Mouse (Mus musculus) Patski (cell line): ENCODE measurements around the gene Uchl4. TPM values are rescaled to one million over a fixed set of nuclear protein-coding genes. Genes with fewer than 3 reads are reported as not detected.
A peak's percentile ranks its signal among the peaks of the same experiment; 100 is the strongest.
"Not testable (repeated sequence)": the region's sequence is repeated elsewhere in the genome, so short reads cannot be mapped to it uniquely, and the experiment has no call there.

Experiments
- ATAC-seq: fragments of 100-300 bp; one replicate; pipeline ENCODE4 v1.8.0; 2021
- CTCF ChIA-PET: fragments of 350-600 bp; sonication (Branson Sonifier 250); formaldehyde crosslinking; loops from one replicate; lab custom pipeline; 2022; ENCODE audit warnings: inconsistent platforms; lab: Charles Lee
- POLR2A ChIA-PET: fragments of 350-600 bp; sonication (Branson Sonifier 250); formaldehyde crosslinking; loops from one replicate; lab custom pipeline; 2022; ENCODE audit warnings: antibody characterized with exemption, inconsistent platforms; lab: Charles Lee
- DNase-seq: peaks from one replicate; pipeline ENCODE4 v3.0.0-alpha.2; 2011; ENCODE audit warnings: low read depth, low spot score
- H3K27me3 ChIP-seq: fragments of 371-371 bp; one replicate; pipeline ENCODE4 v1.5.1; 2021
- CTCF ChIP-seq: fragments of 100-300 bp; IDR thresholded peaks from one replicate; pipeline ENCODE4 v1.5.1; 2021
- in situ Hi-C: fragments of 300-500 bp; cut with MboI; formaldehyde crosslinking; loops from 3 replicates; pipeline ENCODE4 v1.11.1; 2018; ENCODE audit warnings: low pct_unique_long_range_greater_than_20kb, mixed read lengths
- polyA plus RNA-seq: library from polyadenylated mRNA; unstranded; gene quantifications from one replicate; pipeline ENCODE4 v1.2.3, GENCODE M21; 2021

Uchl4 gene
- polyA plus RNA-seq, 1 experiment from 2014 or later = 10.3 TPM

DNA sequence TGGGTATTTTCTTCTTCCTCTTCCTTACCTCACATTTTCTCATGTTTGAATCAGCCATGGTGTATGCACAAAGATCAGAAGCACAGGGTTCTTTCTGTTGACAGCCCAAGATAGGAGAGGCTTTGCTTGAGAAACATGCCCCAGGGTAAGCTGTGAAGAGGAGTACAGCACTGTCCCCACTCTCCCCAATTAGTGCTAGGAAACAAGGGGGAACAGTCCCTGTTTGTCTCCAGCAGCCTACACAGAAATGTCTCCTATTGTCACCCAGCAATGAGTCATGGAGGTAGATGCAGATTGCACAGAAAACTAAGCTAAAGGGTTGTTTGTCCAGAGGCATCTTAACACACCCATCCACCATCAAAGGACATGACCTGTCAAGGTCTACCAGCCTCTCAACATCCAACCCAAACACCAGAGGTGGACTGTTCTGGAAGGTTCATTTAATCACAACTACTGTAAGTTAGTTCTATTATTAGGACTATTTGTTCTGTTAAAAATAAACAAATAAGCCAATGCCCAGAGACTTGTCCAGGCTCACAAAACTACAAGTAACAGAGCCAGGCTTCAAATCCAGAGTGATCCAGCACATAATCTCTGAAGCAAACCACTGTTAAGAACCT lies 15.2 kb downstream of the Uchl4 start:
- ChIA-PET CTCF (no interaction called here), POLR2A (no interaction called here)
- TF ChIP-seq CTCF = no peak
- no peak for ATAC-seq
- no peaks in the 10 kb centered on the region for H3K27me3 ChIP-seq
- no peak for DNase-seq
- in situ Hi-C loops = loop anchor here (5.0 kb wide), 1 partner anchor 68 kb away; no protein-coding TSS in a partner anchor

DNA sequence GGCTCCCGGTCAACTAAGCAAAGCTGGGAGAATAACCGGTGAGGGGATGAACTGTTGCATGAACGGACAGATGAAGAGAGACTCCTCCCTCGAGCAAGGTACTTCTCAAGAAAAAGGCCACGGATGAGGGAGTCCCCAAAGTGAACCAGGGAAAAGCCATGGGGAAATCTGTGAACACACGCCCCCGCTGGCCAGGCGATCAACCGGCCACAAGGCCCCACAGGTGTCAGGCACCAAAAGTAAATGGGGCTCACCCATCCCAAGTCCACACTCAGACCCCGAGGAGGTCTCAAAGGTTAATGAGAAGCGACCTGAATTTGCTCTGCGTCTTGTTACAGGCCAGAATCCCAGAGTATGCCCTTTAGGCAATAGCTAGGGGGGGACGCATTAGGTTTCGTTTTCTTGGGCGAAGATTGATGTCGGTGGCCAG lies 17.6 kb downstream of the Uchl4 start:
- CTCF ChIA-PET = interaction anchor here (1.4 to 4.0 kb wide), 4 partner anchors 40 to 74 kb away, joined by 3 to 13 read pairs (median 4); partner anchors contain the start of gene Snapc5
- peak; percentile 17 for DNase-seq
- in situ Hi-C loops = loop anchor here (5.0 kb wide), 1 partner anchor 70 kb away; no protein-coding TSS in a partner anchor
- peak; percentile 35 for TF ChIP-seq CTCF
- no peaks in the 10 kb centered on the region for H3K27me3 ChIP-seq
- peak; percentile 27 for ATAC-seq
- POLR2A ChIA-PET = interaction anchor here (1.2 to 1.6 kb wide), 7 partner anchors 39 to 76 kb away, joined by 4 to 9 read pairs (median 5); no protein-coding TSS in a partner anchor

DNA sequence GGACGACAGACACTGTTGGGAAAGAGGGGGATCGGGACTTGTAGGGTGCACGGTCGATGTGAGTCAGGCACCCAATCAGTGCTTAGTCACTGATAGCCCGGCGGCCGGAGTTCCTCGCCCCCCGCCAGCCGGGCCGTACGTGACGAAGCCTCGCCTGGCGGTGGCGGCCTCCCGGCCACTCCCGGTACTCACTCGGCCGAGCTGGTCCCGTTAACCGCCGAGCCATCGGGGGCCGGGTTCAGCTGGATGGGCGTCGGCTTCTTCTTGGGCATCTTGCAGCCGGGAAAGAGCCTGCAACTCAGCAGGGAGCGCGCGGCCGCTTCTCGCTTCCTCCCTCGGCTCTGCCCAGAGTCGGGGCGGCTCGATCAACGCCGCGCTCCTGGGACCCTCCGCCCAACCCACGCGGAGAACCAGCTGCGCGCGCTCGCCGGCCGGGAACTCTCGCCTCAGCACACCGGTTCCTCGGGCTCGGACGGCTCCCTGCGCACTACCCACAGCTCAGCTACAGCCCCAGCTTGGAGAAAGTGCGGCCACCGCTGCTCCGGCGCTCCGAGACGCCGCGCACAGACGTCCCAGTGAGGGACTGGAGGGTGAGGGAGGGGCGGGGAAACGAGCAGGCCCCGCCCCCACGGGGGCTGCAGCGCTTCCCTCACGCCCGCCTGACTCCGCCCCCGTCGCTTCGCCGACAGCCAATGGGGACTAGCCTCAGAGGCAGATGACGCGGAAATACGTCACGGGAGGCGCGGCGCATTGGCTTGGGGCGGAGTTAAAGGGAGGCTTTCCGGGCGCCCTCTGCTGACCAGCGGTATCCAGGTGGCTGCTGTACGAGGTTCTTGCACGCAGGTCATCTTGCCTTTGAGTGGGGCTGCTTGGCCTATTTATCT lies 18.3 kb downstream of the Uchl4 start, which contains the start of gene Map2k1:
Gene Map2k1, minus strand, starts transcription at position 611 of the 884 bp plus-strand sequence.
- H3K27me3 ChIP-seq = no peaks in the 10 kb centered on the region
- DNase-seq (peak; percentile 83), ATAC-seq (peak; percentile 85)
- in situ Hi-C loops = loop anchor here (5.0 kb wide), 1 partner anchor 71 kb away; no protein-coding TSS in a partner anchor
- ChIA-PET POLR2A (interaction anchor here (1.2 to 1.6 kb wide), 6 partner anchors 40 to 76 kb away, joined by 4 to 9 read pairs (median 5); no protein-coding TSS in a partner anchor), CTCF (interaction anchor here (0.7 to 4.0 kb wide), 7 partner anchors 10 to 134 kb away, joined by 3 to 13 read pairs (median 4); partner anchors contain the start of gene Snapc5)
- peak; percentile 97 for TF ChIP-seq CTCF

DNA sequence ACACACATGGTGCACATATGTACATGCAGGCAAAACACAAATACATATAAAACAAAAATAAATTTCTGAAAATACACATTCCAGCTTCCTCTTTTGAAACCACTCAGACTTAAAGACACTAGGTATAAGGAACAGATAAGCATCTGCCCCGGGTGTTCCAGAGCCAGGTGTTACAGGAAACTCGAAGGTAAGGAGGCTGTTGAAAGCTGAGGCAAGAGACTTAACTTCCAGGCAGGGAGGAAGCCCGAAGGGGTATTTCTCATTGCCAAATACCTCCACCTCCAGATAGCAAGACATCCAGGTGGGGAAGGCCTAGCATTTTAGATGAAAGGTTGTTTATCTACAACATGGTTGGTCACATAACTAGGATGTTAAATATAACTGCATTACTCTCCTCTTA lies 20.4 kb downstream of the Uchl4 start:
- POLR2A ChIA-PET = interaction anchor here (1.1 to 1.2 kb wide), 2 partner anchors 50 to 82 kb away, joined by 3 read pairs; no protein-coding TSS in a partner anchor
- H3K27me3 ChIP-seq = no peaks in the 10 kb centered on the region
- in situ Hi-C loops = no loop called here
- ATAC-seq (no peak), DNase-seq (no peak)
- TF ChIP-seq CTCF = no peak
- CTCF ChIA-PET = interaction anchor here (1.6 kb wide), 2 partner anchors 17 to 76 kb away, joined by 6 read pairs; partner anchors contain the start of gene Snapc5

DNA sequence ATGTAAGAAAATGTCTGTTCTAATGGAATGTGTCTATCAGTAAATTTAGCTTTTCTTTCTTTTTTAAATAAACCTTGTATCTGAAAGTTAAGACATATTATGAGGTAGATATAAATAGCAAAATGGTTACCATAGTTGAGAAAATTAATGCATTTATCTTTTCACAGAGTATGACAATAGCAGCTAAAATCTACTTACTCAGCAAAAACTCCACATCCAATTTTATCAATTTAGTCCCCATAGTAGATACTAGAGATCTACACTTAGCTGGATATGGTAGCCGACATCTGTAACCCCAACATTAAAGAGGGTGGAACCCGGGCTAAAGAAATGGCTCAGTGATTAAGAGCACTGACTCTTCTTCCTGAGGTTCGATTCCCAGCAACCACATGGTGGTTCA lies 21.2 kb downstream of the Uchl4 start:
- ChIA-PET CTCF (interaction anchor here (1.6 kb wide), 2 partner anchors 16 to 77 kb away, joined by 6 read pairs; partner anchors contain the start of gene Snapc5), POLR2A (interaction anchor here (1.2 kb wide), 1 partner anchor 83 kb away, joined by 3 read pairs; no protein-coding TSS in a partner anchor)
- ATAC-seq = no peak
- in situ Hi-C loops = no loop called here
- no peak for DNase-seq
- no peaks in the 10 kb centered on the region for H3K27me3 ChIP-seq
- no peak for TF ChIP-seq CTCF

DNA sequence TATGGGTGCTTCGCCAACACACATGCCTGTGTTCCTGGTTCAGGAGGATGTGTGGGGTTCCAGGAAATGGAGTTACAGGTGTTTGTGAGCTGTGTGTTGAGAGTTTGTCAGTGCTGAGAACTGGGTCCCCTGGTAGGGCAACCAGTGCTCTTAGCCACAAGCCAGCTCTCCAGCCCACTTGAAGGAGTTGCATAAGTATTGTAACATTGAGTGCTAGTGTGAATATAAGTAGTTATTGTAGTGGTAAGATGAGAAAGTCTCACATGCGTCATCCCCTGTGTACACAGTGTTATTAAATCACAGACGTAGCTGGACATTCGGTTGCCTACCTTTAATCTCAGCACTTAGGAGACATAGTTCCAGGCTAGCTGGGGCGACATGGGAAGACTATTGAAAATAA lies 24.9 kb downstream of the Uchl4 start:
- no peaks in the 10 kb centered on the region for H3K27me3 ChIP-seq
- ChIA-PET CTCF (no interaction called here), POLR2A (interaction anchor here (0.5 kb wide), 1 partner anchor 146 kb away, joined by 3 read pairs; no protein-coding TSS in a partner anchor)
- in situ Hi-C loops = no loop called here
- ATAC-seq = no peak
- no peak for TF ChIP-seq CTCF
- DNase-seq = no peak

DNA sequence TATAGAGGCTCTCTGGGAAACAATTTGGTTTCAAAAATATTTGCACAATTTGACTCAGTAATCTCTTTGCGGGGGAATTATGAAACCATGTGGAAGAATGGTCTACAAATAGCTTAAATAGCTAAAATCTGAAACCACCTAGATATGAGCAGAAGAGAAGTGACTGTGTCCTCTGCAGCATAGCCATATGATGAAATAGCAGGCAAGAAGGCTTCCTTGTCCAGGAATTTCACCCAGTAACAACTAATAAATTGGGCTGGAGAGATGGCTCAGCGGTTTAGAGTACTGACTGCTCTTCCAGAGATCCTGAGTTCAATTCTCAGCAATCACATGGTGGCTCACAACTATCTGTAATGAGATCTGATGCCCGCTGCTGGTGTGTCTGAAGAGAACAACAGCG lies 26.0 kb downstream of the Uchl4 start:
- POLR2A ChIA-PET = interaction anchor here (1.0 kb wide), 1 partner anchor 63 kb away, joined by 3 read pairs; no protein-coding TSS in a partner anchor
- no peak for TF ChIP-seq CTCF
- H3K27me3 ChIP-seq = no peaks in the 10 kb centered on the region
- no peak for ATAC-seq
- in situ Hi-C loops = no loop called here
- no peak for DNase-seq
- CTCF ChIA-PET = interaction anchor here (0.8 to 1.4 kb wide), 2 partner anchors 14 to 81 kb away, joined by 3 read pairs; no protein-coding TSS in a partner anchor

DNA sequence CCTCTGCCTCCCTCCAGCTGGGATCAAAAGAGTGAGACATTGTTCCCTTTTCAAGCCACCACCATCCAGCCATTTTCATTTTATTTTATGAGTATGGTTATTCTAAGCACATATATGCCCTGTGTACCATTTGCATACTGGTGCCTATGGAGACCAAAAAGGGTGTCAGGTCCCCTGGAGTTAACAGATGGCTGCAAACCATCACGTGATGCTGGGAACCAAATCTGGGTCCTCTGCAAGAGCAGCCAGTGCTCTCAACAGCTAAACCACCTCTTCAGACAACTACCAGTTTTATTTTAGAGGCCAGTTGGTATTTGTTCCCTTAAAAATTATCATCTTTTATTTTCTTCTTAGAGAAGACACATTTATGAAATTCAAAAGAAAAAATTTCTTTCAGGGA lies 29.8 kb downstream of the Uchl4 start:
- ChIA-PET POLR2A (no interaction called here), CTCF (interaction anchor here (1.2 to 1.3 kb wide), 2 partner anchors 8 to 126 kb away, joined by 3 to 6 read pairs; no protein-coding TSS in a partner anchor)
- H3K27me3 ChIP-seq = no peaks in the 10 kb centered on the region
- no peak for TF ChIP-seq CTCF
- DNase-seq (no peak), ATAC-seq (no peak)
- in situ Hi-C loops = no loop called here

DNA sequence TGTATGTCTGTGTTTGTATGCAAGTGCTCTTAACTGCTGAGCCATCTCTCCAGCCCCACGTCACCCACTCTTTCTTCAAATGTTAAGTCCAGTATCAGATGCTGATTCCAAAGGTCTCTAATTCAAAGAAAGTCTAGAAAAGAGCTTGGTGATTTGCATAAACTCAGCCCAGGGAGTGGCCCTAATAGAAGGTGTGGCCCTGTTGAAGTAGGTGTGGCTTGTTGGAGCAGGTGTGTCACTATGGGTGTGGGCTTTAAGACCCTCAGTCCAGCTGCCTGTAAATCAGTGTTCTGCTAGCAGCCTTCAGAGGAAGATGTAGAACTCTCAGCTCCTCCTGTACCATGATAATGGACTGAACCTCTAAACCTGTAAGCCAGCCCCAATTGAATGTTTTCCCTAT lies 32.2 kb downstream of the Uchl4 start:
- ChIA-PET CTCF (no interaction called here), POLR2A (interaction anchor here (0.6 kb wide), 1 partner anchor 107 kb away, joined by 4 read pairs; no protein-coding TSS in a partner anchor)
- H3K27me3 ChIP-seq = no peaks in the 10 kb centered on the region
- no peak for TF ChIP-seq CTCF
- ATAC-seq = no peak
- in situ Hi-C loops = no loop called here
- no peak for DNase-seq

DNA sequence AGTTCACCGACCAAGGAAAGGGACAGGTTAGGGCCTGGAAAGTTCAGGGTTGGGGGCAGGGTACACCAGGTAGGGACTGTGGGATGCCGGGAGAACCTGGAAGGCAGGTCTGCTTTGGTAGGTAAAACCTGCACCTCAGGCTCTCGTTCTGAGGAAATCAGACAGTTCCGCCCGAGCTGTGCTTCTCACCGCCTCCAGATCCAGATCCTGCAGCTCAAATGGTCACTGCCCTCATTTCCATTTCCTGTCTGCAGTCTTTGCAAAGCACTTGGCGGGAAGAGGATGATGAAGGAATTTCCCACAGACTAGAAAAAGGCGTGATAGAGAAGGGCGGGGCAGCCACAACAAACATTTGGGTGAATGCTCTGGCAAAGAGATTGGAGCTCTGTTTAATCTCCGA lies 33.2 kb downstream of the Uchl4 start:
- DNase-seq = no peak
- ATAC-seq = no peak
- TF ChIP-seq CTCF = no peak
- H3K27me3 ChIP-seq = no peaks in the 10 kb centered on the region
- in situ Hi-C loops = no loop called here
- POLR2A ChIA-PET = interaction anchor here (0.7 kb wide), 1 partner anchor 16 kb away, joined by 3 read pairs; no protein-coding TSS in a partner anchor
- CTCF ChIA-PET = no interaction called here

DNA sequence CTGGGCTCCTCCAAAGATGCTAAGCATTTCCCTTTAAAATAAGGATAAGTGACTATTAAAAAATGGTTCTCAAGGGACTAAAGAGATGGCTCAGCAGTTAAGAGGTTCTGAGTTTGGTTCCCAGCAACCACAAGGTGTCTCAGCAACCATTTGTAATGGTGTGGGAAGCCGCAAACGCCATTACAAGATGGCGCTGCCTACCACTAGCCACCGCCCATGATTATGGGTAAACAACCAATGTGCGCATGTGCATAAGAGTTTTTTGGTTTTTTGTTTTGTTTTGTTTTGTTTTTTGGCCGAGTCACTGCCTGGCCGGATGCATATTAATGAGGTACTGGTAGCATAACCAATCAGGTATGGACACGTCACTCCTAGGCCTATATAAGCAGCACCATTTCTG lies 33.8 kb downstream of the Uchl4 start:
- CTCF ChIA-PET, POLR2A ChIA-PET, in situ Hi-C loops, H3K27me3 ChIP-seq, ATAC-seq, DNase-seq: not testable (repeated sequence)
